Mouse (Mus musculus) stomach, embryonic 16.5 days (tissue): ENCODE measurements around the gene Tmem132e. TPM values are rescaled to one million over a fixed set of nuclear protein-coding genes. Genes with fewer than 3 reads are reported as not detected.

Experiments
- ATAC-seq: fragments of 200-750 bp; cut with Nextera tagmentation; 2 replicates; pipeline ENCODE4 v1.8.0; 2017; ENCODE audit warnings: moderate number of reproducible peaks, moderate TSS enrichment; ENCODE audit not compliant: insufficient read depth, low FRiP score
- H3K27ac ChIP-seq: fragments of 300-500 bp; sonication (generic); 2 replicates; pipeline ENCODE4 v1.5.1; 2014; ENCODE audit warnings: low read length
- H3K27me3 ChIP-seq: fragments of 300-500 bp; sonication (generic); 2 replicates; pipeline ENCODE4 v1.6.1; 2014; ENCODE audit warnings: low read length, control low read depth, mixed read lengths; ENCODE audit not compliant: control insufficient read depth, insufficient read depth
- H3K36me3 ChIP-seq: fragments of 300-500 bp; sonication (generic); 2 replicates; pipeline ENCODE4 v1.6.1; 2014; ENCODE audit warnings: low read length; ENCODE audit not compliant: control insufficient read depth, insufficient read depth
- H3K4me1 ChIP-seq: fragments of 300-500 bp; sonication (generic); 2 replicates; pipeline ENCODE4 v1.6.1; 2014; ENCODE audit warnings: low read length, control low read depth, mixed read lengths; ENCODE audit not compliant: control insufficient read depth, insufficient read depth
- H3K4me2 ChIP-seq: fragments of 300-500 bp; sonication (generic); 2 replicates; pipeline ENCODE4 v1.6.1; 2014; ENCODE audit warnings: low read depth, low read length, mixed read lengths
- H3K4me3 ChIP-seq: fragments of 300-500 bp; sonication (generic); replicated peaks from 2 replicates; pipeline ENCODE4 v1.5.1; 2014; ENCODE audit warnings: mild to moderate bottlenecking, low read length
- H3K9ac ChIP-seq: fragments of 300-500 bp; sonication (generic); 2 replicates; pipeline ENCODE4 v1.6.1; 2014; ENCODE audit warnings: low read length
- H3K9me3 ChIP-seq: fragments of 300-500 bp; sonication (generic); replicated peaks from 2 replicates; pipeline ENCODE4 v1.6.1; 2016; ENCODE audit warnings: low read length, control low read depth; ENCODE audit not compliant: control insufficient read depth
- WGBS: fragments of 180-500 bp; shearing (Covaris S2); extraction: QIAGEN DNeasy Blood & Tissue Kit; methylation state at CpG from one replicate; pipeline ENCODE4 v1.1.7; 2014; 5-methylcytosine and 5-hydroxymethylcytosine counted together
- polyA plus RNA-seq: library from polyadenylated mRNA; unstranded; fragments of >200 nt; fragmentation: Nextera tagmentation; extraction: Ambion mirVana; gene quantifications from 2 replicates; pipeline ENCODE4 v1.2.1, GENCODE M21; 2015

Tmem132e gene
- polyA plus RNA-seq, 1 experiment from 2014 or later = 0.39 TPM

DNA sequence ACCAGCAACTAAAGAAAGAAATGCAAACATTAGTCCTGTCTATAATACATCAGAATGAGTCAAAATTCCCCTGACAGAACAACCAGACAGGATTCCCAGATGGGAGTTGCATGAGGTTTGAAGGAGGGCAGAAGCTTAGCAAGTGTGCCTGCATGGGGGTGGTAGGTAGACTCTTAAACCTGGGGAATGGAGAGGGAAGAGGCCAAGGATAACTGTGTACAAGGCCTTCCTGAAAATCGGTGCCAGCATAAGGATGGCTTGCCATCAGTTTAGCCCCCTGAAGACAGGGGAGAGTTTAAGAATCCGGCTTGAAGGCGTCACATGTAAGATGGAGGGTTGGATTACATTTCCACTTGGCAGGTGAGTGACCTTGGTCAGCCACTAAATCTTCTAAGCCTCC, 102.2 kb downstream of the Tmem132e start:
- H3K27me3 ChIP-seq = no peaks in the 10 kb centered on the region
- WGBS = 66% methylated on average over 3 of the region's 3 CpGs
- no peaks in the 10 kb centered on the region for H3K36me3 ChIP-seq
- ATAC-seq = no peak
- no peak overlapping the region for H3K4me3 ChIP-seq
- H3K9me3 ChIP-seq = no peaks in the 10 kb centered on the region
- H3K4me2 ChIP-seq = no peak overlapping the region
- no peak overlapping the region for H3K27ac ChIP-seq
- no peaks in the 10 kb centered on the region for H3K4me1 ChIP-seq
- no peak overlapping the region for H3K9ac ChIP-seq

Other genes with a start within 250 kb of the Tmem132e start
- gene Ccl1, start 83.2 kb upstream of the Tmem132e start, polyA plus RNA-seq = not detected in 2 replicates